Mouse (Mus musculus): ENCODE measurements at regions not wholly inside any gene's neighbourhood (a gene's known extent, or its start where the extent isn't known, plus 50 kb on each side); places are given as distances from the start of the nearest gene placed in this dataset.

GRCm38 (mm10) chrX:19157464-19158203 lies 323.5 kb downstream of the Tex13c3 start:
- WGBS = 75% methylated on average over 6 of the region's 6 CpGs
- H3K9ac ChIP-seq (replicated peaks; ENCODE audit: low read length) = no peak overlapping the region
- H3K9me3 ChIP-seq (replicated peaks; ENCODE audit: control insufficient read depth, low read length) = no peaks in the 10 kb centered on the region
- no peaks in the 10 kb centered on the region for H3K27me3 ChIP-seq (ENCODE audit: control insufficient read depth, insufficient read depth, low read length)
- no peak overlapping the region for H3K4me2 ChIP-seq (ENCODE audit: low read depth, low read length)
- H3K4me1 ChIP-seq (ENCODE audit: control insufficient read depth, insufficient read depth, low read length) = no peaks in the 10 kb centered on the region
- ATAC-seq (replicated peaks; ENCODE audit: insufficient number of reproducible peaks, low FRiP score, low TSS enrichment, low read depth) = no peak
- no peak for DNase-seq (ENCODE audit: low spot score)
- H3K36me3 ChIP-seq (replicated peaks; ENCODE audit: control insufficient read depth, insufficient read depth, low read depth, low read length) = no peaks in the 10 kb centered on the region
- no peak overlapping the region for H3K4me3 ChIP-seq (ENCODE audit: low read depth, low read length)
- H3K27ac ChIP-seq (replicated peaks; ENCODE audit: low read depth, low read length) = no peak overlapping the region

GRCm38 (mm10) chrX:19153619-19154018 lies 327.5 kb downstream of the Tex13c3 start:
- WGBS = 85% methylated on average over 2 of the region's 2 CpGs

DNA sequence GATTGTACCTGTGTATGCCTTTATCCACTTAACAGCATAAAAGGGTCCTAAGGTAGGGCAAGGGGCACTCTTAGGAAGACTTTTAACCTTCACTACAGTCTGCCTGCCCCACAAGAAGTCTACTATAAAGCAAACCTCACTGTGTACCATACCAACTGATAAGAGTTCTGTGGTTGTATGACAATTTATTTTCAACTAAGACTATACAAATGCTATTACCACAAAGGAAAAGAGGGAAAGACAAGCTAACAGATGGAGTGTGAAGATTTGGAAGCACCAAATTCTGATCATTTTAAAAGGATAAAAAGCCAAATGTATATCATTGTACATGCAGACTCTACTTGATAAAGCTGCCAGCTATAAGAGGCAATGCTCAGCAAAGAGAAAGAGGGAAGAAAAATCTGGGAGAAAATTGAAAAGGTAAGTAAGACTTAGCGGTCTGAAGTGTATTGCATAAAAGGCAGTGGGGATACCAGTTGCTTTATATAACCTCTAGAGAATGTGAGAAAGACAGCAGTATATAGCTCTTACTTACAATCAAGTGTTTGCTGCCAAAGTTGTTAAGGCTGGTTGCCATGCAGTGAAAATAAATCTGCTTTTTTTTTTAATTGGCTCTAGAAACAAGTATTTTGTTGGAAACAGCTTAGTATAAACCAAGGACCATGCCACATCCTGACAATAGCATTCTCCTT lies 328.8 kb downstream of the Tex13c3 start:
- Histone ChIP-seq H3K9me3 (replicated peaks; ENCODE audit: control insufficient read depth, low read length) (no peaks in the 10 kb centered on the region), H3K4me2 (ENCODE audit: low read depth, low read length) (no peak overlapping the region), H3K27me3 (ENCODE audit: control insufficient read depth, insufficient read depth, low read length) (no peaks in the 10 kb centered on the region), H3K27ac (replicated peaks; ENCODE audit: low read depth, low read length) (no peak overlapping the region), H3K36me3 (replicated peaks; ENCODE audit: control insufficient read depth, insufficient read depth, low read depth, low read length) (no peaks in the 10 kb centered on the region), H3K9ac (replicated peaks; ENCODE audit: low read length) (no peak overlapping the region), H3K4me3 (ENCODE audit: low read depth, low read length) (no peak overlapping the region), H3K4me1 (ENCODE audit: control insufficient read depth, insufficient read depth, low read length) (no peaks in the 10 kb centered on the region)
- DNase-seq (ENCODE audit: low spot score) (no peak), ATAC-seq (replicated peaks; ENCODE audit: insufficient number of reproducible peaks, low FRiP score, low TSS enrichment, low read depth) (no peak)
- 79% methylated on average over 1 of the region's 1 CpGs for WGBS

More at GRCm38 (mm10) chrX:19153619-19154018, 327.5 kb downstream of the Tex13c3 start:
- no peaks in the 10 kb centered on the region for H3K27me3 ChIP-seq (ENCODE audit: control insufficient read depth, insufficient read depth, low read length)
- H3K4me1 ChIP-seq (ENCODE audit: control insufficient read depth, insufficient read depth, low read length) = no peaks in the 10 kb centered on the region
- H3K36me3 ChIP-seq (replicated peaks; ENCODE audit: control insufficient read depth, insufficient read depth, low read depth, low read length) = no peaks in the 10 kb centered on the region
- no peak overlapping the region for H3K4me2 ChIP-seq (ENCODE audit: low read depth, low read length)
- DNase-seq (ENCODE audit: low spot score) (no peak), ATAC-seq (replicated peaks; ENCODE audit: insufficient number of reproducible peaks, low FRiP score, low TSS enrichment, low read depth) (no peak)
- H3K9me3 ChIP-seq (replicated peaks; ENCODE audit: control insufficient read depth, low read length) = no peaks in the 10 kb centered on the region
- H3K27ac ChIP-seq (replicated peaks; ENCODE audit: low read depth, low read length) = no peak overlapping the region
- no peak overlapping the region for H3K4me3 ChIP-seq (ENCODE audit: low read depth, low read length)
- no peak overlapping the region for H3K9ac ChIP-seq (replicated peaks; ENCODE audit: low read length)

GRCm38 (mm10) chrX:19150606-19151005 lies 330.5 kb downstream of the Tex13c3 start:
- ATAC-seq (replicated peaks; ENCODE audit: insufficient number of reproducible peaks, low FRiP score, low TSS enrichment, low read depth) = no peak
- no peak for DNase-seq (ENCODE audit: low spot score)
- no peaks in the 10 kb centered on the region for H3K36me3 ChIP-seq (replicated peaks; ENCODE audit: control insufficient read depth, insufficient read depth, low read depth, low read length)
- H3K27me3 ChIP-seq (ENCODE audit: control insufficient read depth, insufficient read depth, low read length) = no peaks in the 10 kb centered on the region
- no peak overlapping the region for H3K4me2 ChIP-seq (ENCODE audit: low read depth, low read length)
- 89% methylated on average over 3 of the region's 3 CpGs for WGBS
- H3K4me3 ChIP-seq (ENCODE audit: low read depth, low read length) = no peak overlapping the region
- no peaks in the 10 kb centered on the region for H3K9me3 ChIP-seq (replicated peaks; ENCODE audit: control insufficient read depth, low read length)
- H3K27ac ChIP-seq (replicated peaks; ENCODE audit: low read depth, low read length) = no peak overlapping the region
- no peak overlapping the region for H3K9ac ChIP-seq (replicated peaks; ENCODE audit: low read length)
- H3K4me1 ChIP-seq (ENCODE audit: control insufficient read depth, insufficient read depth, low read length) = no peaks in the 10 kb centered on the region

- H3K36me3 ChIP-seq (replicated peaks; ENCODE audit: control insufficient read depth, insufficient read depth, low read depth, low read length) = no peaks in the 10 kb centered on the region
- 85% methylated on average over 1 of the region's 1 CpGs for WGBS
- no peaks in the 10 kb centered on the region for H3K27me3 ChIP-seq (ENCODE audit: control insufficient read depth, insufficient read depth, low read length)
- H3K4me3 ChIP-seq (ENCODE audit: low read depth, low read length) = no peak overlapping the region
- no peaks in the 10 kb centered on the region for H3K9me3 ChIP-seq (replicated peaks; ENCODE audit: control insufficient read depth, low read length)
- no peak overlapping the region for H3K27ac ChIP-seq (replicated peaks; ENCODE audit: low read depth, low read length)
- H3K4me2 ChIP-seq (ENCODE audit: low read depth, low read length) = no peak overlapping the region
- DNase-seq (ENCODE audit: low spot score) (no peak), ATAC-seq (replicated peaks; ENCODE audit: insufficient number of reproducible peaks, low FRiP score, low TSS enrichment, low read depth) (no peak)
- H3K4me1 ChIP-seq (ENCODE audit: control insufficient read depth, insufficient read depth, low read length) = no peaks in the 10 kb centered on the region
- no peak overlapping the region for H3K9ac ChIP-seq (replicated peaks; ENCODE audit: low read length)
Observed at GRCm38 (mm10) chrX:19148672-19149071, 332.4 kb downstream of the Tex13c3 start.

DNA sequence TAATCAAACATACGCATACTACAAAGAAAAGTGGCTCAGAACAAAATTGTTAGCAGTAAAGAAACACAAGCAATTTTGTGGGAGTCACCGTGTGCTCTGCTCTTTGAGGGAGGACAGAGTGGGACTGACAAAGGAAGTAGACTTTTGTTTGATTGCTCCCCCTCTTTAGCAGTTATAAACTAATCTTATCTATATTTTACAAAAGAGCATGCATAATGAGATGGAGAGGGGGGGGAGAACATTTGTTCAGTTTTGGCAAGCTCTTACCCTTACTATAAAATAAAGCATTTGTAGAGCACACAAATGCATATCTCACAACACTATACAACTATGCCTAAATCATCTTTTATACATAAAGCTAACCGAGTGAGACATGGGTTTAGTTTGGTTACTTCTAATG lies 332.9 kb downstream of the Tex13c3 start:
- Histone ChIP-seq H3K4me3 (ENCODE audit: low read depth, low read length) (no peak overlapping the region), H3K27ac (replicated peaks; ENCODE audit: low read depth, low read length) (no peak overlapping the region), H3K27me3 (ENCODE audit: control insufficient read depth, insufficient read depth, low read length) (no peaks in the 10 kb centered on the region), H3K4me1 (ENCODE audit: control insufficient read depth, insufficient read depth, low read length) (no peaks in the 10 kb centered on the region), H3K36me3 (replicated peaks; ENCODE audit: control insufficient read depth, insufficient read depth, low read depth, low read length) (no peaks in the 10 kb centered on the region), H3K9ac (replicated peaks; ENCODE audit: low read length) (no peak overlapping the region), H3K4me2 (ENCODE audit: low read depth, low read length) (no peak overlapping the region), H3K9me3 (replicated peaks; ENCODE audit: control insufficient read depth, low read length) (no peaks in the 10 kb centered on the region)
- WGBS = 83% methylated on average over 3 of the region's 3 CpGs
- ATAC-seq (replicated peaks; ENCODE audit: insufficient number of reproducible peaks, low FRiP score, low TSS enrichment, low read depth) (no peak), DNase-seq (ENCODE audit: low spot score) (no peak)

- Histone ChIP-seq H3K9ac (replicated peaks; ENCODE audit: low read length) (no peak overlapping the region), H3K4me2 (ENCODE audit: low read depth, low read length) (no peak overlapping the region), H3K27me3 (ENCODE audit: control insufficient read depth, insufficient read depth, low read length) (no peaks in the 10 kb centered on the region), H3K4me1 (ENCODE audit: control insufficient read depth, insufficient read depth, low read length) (no peaks in the 10 kb centered on the region), H3K27ac (replicated peaks; ENCODE audit: low read depth, low read length) (no peak overlapping the region), H3K36me3 (replicated peaks; ENCODE audit: control insufficient read depth, insufficient read depth, low read depth, low read length) (no peaks in the 10 kb centered on the region), H3K4me3 (ENCODE audit: low read depth, low read length) (no peak overlapping the region), H3K9me3 (replicated peaks; ENCODE audit: control insufficient read depth, low read length) (no peaks in the 10 kb centered on the region)
- DNase-seq (ENCODE audit: low spot score) = no peak
- WGBS = 87% methylated on average over 7 of the region's 7 CpGs
- ATAC-seq (replicated peaks; ENCODE audit: insufficient number of reproducible peaks, low FRiP score, low TSS enrichment, low read depth) = no peak
Observed at GRCm38 (mm10) chrX:19112753-19113152, 368.4 kb downstream of the Tex13c3 start.

DNA sequence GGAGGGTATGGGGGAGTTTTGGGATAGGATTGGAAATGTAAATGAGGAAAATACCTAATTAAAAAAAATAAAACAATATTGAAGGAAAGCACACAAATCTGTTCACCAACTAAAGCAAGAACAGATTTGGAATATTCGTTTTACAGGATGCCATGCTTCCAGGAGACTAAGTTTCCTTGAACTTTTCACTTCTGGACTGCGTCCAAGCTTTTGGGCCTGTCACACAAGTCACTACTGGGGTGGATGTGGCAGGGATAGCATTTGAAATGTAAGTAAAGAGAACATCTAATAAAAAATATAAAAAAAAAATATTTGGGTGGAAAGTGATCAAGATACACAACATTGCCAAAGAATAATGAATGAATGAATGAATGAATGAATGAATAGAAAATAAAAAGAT lies 378.2 kb downstream of the Tex13c3 start:
- Histone ChIP-seq H3K9me3 (replicated peaks; ENCODE audit: control insufficient read depth, low read length) (no peaks in the 10 kb centered on the region), H3K9ac (replicated peaks; ENCODE audit: low read length) (no peak overlapping the region), H3K27ac (replicated peaks; ENCODE audit: low read depth, low read length) (no peak overlapping the region), H3K4me1 (ENCODE audit: control insufficient read depth, insufficient read depth, low read length) (no peaks in the 10 kb centered on the region), H3K36me3 (replicated peaks; ENCODE audit: control insufficient read depth, insufficient read depth, low read depth, low read length) (no peaks in the 10 kb centered on the region), H3K4me2 (ENCODE audit: low read depth, low read length) (no peak overlapping the region), H3K27me3 (ENCODE audit: control insufficient read depth, insufficient read depth, low read length) (no peaks in the 10 kb centered on the region), H3K4me3 (ENCODE audit: low read depth, low read length) (no peak overlapping the region)
- DNase-seq (ENCODE audit: low spot score) (no peak), ATAC-seq (replicated peaks; ENCODE audit: insufficient number of reproducible peaks, low FRiP score, low TSS enrichment, low read depth) (no peak)
- WGBS = 76% methylated on average over 2 of the region's 2 CpGs
